Mouse (Mus musculus) stomach, embryonic 15.5 days (tissue): ENCODE measurements around the gene Iqcj. TPM values are rescaled to one million over a fixed set of nuclear protein-coding genes. Genes with fewer than 3 reads are reported as not detected.

Experiments used
- ATAC-seq: fragments of 200-750 bp; cut with Nextera tagmentation; 2 replicates; pipeline ENCODE4 v1.8.0; 2017; ENCODE audit warnings: low read depth, moderate number of reproducible peaks, moderate TSS enrichment; ENCODE audit not compliant: insufficient read depth, low FRiP score
- H3K27ac ChIP-seq: fragments of 300-500 bp; sonication (generic); 2 replicates; pipeline ENCODE4 v1.5.1; 2015; ENCODE audit warnings: mild to moderate bottlenecking, inconsistent platforms
- H3K27me3 ChIP-seq: fragments of 300-500 bp; sonication (generic); replicated peaks from 2 replicates; pipeline ENCODE4 v1.6.1; 2015; ENCODE audit warnings: inconsistent platforms
- H3K36me3 ChIP-seq: fragments of 300-500 bp; sonication (generic); 2 replicates; pipeline ENCODE4 v1.6.1; 2015; ENCODE audit warnings: inconsistent platforms
- H3K4me1 ChIP-seq: fragments of 300-500 bp; sonication (generic); 2 replicates; pipeline ENCODE4 v1.6.1; 2015; ENCODE audit warnings: inconsistent platforms
- H3K4me2 ChIP-seq: fragments of 300-500 bp; sonication (generic); 2 replicates; pipeline ENCODE4 v1.6.1; 2015; ENCODE audit warnings: mild to moderate bottlenecking, inconsistent platforms
- H3K4me3 ChIP-seq: fragments of 300-500 bp; sonication (generic); replicated peaks from 2 replicates; pipeline ENCODE4 v1.5.1; 2015; ENCODE audit warnings: inconsistent platforms
- H3K9ac ChIP-seq: fragments of 300-500 bp; sonication (generic); 2 replicates; pipeline ENCODE4 v1.6.1; 2015; ENCODE audit warnings: inconsistent platforms
- H3K9me3 ChIP-seq: fragments of 300-500 bp; sonication (generic); 2 replicates; pipeline ENCODE4 v1.6.1; 2016; ENCODE audit warnings: inconsistent platforms
- WGBS: fragments of 180-500 bp; shearing (Covaris S2); methylation state at CpG from one replicate; pipeline ENCODE4 v1.1.7; 2015; 5-methylcytosine and 5-hydroxymethylcytosine counted together
- polyA plus RNA-seq: library from polyadenylated mRNA; unstranded; fragments of >200 nt; fragmentation: Nextera tagmentation; extraction: Ambion mirVana; gene quantifications from 2 replicates; pipeline ENCODE4 v1.2.1, GENCODE M21; 2015

Iqcj gene
- polyA plus RNA-seq, 1 experiment from 2014 or later: not detected

GRCm38 (mm10) chr3:67960133-67960532 lies 68.1 kb downstream of the Iqcj start:
- Histone ChIP-seq H3K36me3 (no peaks in the 10 kb centered on the region), H3K4me2 (no peak overlapping the region), H3K27ac (no peak overlapping the region), H3K27me3 (no peaks in the 10 kb centered on the region), H3K9me3 (no peaks in the 10 kb centered on the region), H3K9ac (no peak overlapping the region), H3K4me3 (no peak overlapping the region), H3K4me1 (no peaks in the 10 kb centered on the region)
- 46% methylated on average over 3 of the region's 3 CpGs for WGBS
- ATAC-seq: no peak

GRCm38 (mm10) chr3:67960727-67961126 lies 68.7 kb downstream of the Iqcj start:
- Histone ChIP-seq H3K9ac (no peak overlapping the region), H3K4me1 (no peaks in the 10 kb centered on the region), H3K27ac (no peak overlapping the region)

GRCm38 (mm10) chr3:67961934-67962639 lies 70.1 kb downstream of the Iqcj start:
- H3K27me3 ChIP-seq: no peaks in the 10 kb centered on the region
- H3K9ac ChIP-seq: no peak overlapping the region
- H3K9me3 ChIP-seq: no peaks in the 10 kb centered on the region
- no peaks in the 10 kb centered on the region for H3K4me1 ChIP-seq
- 84% methylated on average over 6 of the region's 6 CpGs for WGBS
- no peak for ATAC-seq
- H3K4me3 ChIP-seq: no peak overlapping the region
- H3K36me3 ChIP-seq: no peaks in the 10 kb centered on the region
- H3K4me2 ChIP-seq: no peak overlapping the region
- no peak overlapping the region for H3K27ac ChIP-seq

More at GRCm38 (mm10) chr3:67960727-67961126, 68.7 kb downstream of the Iqcj start:
- Histone ChIP-seq H3K4me3 (no peak overlapping the region), H3K9me3 (no peaks in the 10 kb centered on the region), H3K36me3 (no peaks in the 10 kb centered on the region), H3K4me2 (no peak overlapping the region), H3K27me3 (no peaks in the 10 kb centered on the region)
- no peak for ATAC-seq

GRCm38 (mm10) chr3:67974340-67974998 lies 82.4 kb downstream of the Iqcj start:
- 88% methylated on average over 2 of the region's 2 CpGs for WGBS
- Histone ChIP-seq H3K4me2 (no peak overlapping the region), H3K4me3 (no peak overlapping the region), H3K36me3 (no peaks in the 10 kb centered on the region), H3K9me3 (no peaks in the 10 kb centered on the region), H3K9ac (no peak overlapping the region), H3K27me3 (no peaks in the 10 kb centered on the region), H3K4me1 (no peaks in the 10 kb centered on the region), H3K27ac (no peak overlapping the region)
- no peak for ATAC-seq

- H3K9me3 ChIP-seq: no peaks in the 10 kb centered on the region
- H3K9ac ChIP-seq: no peak overlapping the region
- H3K36me3 ChIP-seq: no peaks in the 10 kb centered on the region
- no peak overlapping the region for H3K4me3 ChIP-seq
- H3K27me3 ChIP-seq: no peaks in the 10 kb centered on the region
- ATAC-seq: no peak
- 80% methylated on average over 1 of the region's 1 CpGs for WGBS
- no peak overlapping the region for H3K4me2 ChIP-seq
- H3K4me1 ChIP-seq: no peaks in the 10 kb centered on the region
- no peak overlapping the region for H3K27ac ChIP-seq
These were observed 88.0 kb downstream of the Iqcj start for GRCm38 (mm10) chr3:67980006-67980405.

GRCm38 (mm10) chr3:67983329-67983728 lies 91.3 kb downstream of the Iqcj start:
- 47% methylated on average over 12 of the region's 12 CpGs for WGBS
- no peak overlapping the region for H3K4me2 ChIP-seq

GRCm38 (mm10) chr3:68002415-68002814 lies 110.4 kb downstream of the Iqcj start:
- 75% methylated on average over 4 of the region's 4 CpGs for WGBS

More at GRCm38 (mm10) chr3:67983329-67983728, 91.3 kb downstream of the Iqcj start:
- ATAC-seq: no peak
- Histone ChIP-seq H3K4me3 (no peak overlapping the region), H3K4me1 (no peaks in the 10 kb centered on the region), H3K9ac (no peak overlapping the region), H3K9me3 (no peaks in the 10 kb centered on the region), H3K27me3 (no peaks in the 10 kb centered on the region), H3K36me3 (no peaks in the 10 kb centered on the region), H3K27ac (no peak overlapping the region)

GRCm38 (mm10) chr3:68012342-68012741 lies 120.3 kb downstream of the Iqcj start:
- no peak overlapping the region for H3K27ac ChIP-seq
- H3K9ac ChIP-seq: no peak overlapping the region
- no peaks in the 10 kb centered on the region for H3K27me3 ChIP-seq
- no peak overlapping the region for H3K4me3 ChIP-seq
- no peak overlapping the region for H3K4me2 ChIP-seq
- ATAC-seq: no peak
- no peaks in the 10 kb centered on the region for H3K9me3 ChIP-seq
- H3K4me1 ChIP-seq: no peaks in the 10 kb centered on the region
- no peaks in the 10 kb centered on the region for H3K36me3 ChIP-seq

More at GRCm38 (mm10) chr3:68002415-68002814, 110.4 kb downstream of the Iqcj start:
- Histone ChIP-seq H3K4me2 (no peak overlapping the region), H3K36me3 (no peaks in the 10 kb centered on the region), H3K4me3 (no peak overlapping the region), H3K9ac (no peak overlapping the region), H3K27me3 (no peaks in the 10 kb centered on the region), H3K27ac (no peak overlapping the region), H3K4me1 (no peaks in the 10 kb centered on the region), H3K9me3 (no peaks in the 10 kb centered on the region)
- ATAC-seq: no peak

GRCm38 (mm10) chr3:68015786-68016185 lies 123.8 kb downstream of the Iqcj start:
- H3K4me2 ChIP-seq: no peak overlapping the region
- H3K4me1 ChIP-seq: no peaks in the 10 kb centered on the region
- H3K27me3 ChIP-seq: no peaks in the 10 kb centered on the region
- ATAC-seq: no peak
- 60% methylated on average over 1 of the region's 1 CpGs for WGBS
- H3K4me3 ChIP-seq: no peak overlapping the region
- H3K9me3 ChIP-seq: no peaks in the 10 kb centered on the region
- no peaks in the 10 kb centered on the region for H3K36me3 ChIP-seq
- no peak overlapping the region for H3K27ac ChIP-seq
- no peak overlapping the region for H3K9ac ChIP-seq

- H3K36me3 ChIP-seq: no peaks in the 10 kb centered on the region
- no peak overlapping the region for H3K4me3 ChIP-seq
- H3K4me2 ChIP-seq: no peak overlapping the region
- H3K9ac ChIP-seq: no peak overlapping the region
- 55% methylated on average over 4 of the region's 4 CpGs for WGBS
- H3K27me3 ChIP-seq: no peaks in the 10 kb centered on the region
- no peak overlapping the region for H3K27ac ChIP-seq
- no peaks in the 10 kb centered on the region for H3K9me3 ChIP-seq
- no peaks in the 10 kb centered on the region for H3K4me1 ChIP-seq
- ATAC-seq: no peak
These were observed 127.4 kb downstream of the Iqcj start for GRCm38 (mm10) chr3:68019401-68019800.

GRCm38 (mm10) chr3:68036097-68036496 lies 144.1 kb downstream of the Iqcj start:
- H3K36me3 ChIP-seq: no peaks in the 10 kb centered on the region
- no peak for ATAC-seq
- H3K9ac ChIP-seq: no peak overlapping the region
- H3K4me1 ChIP-seq: no peaks in the 10 kb centered on the region
- 51% methylated on average over 3 of the region's 3 CpGs for WGBS
- no peak overlapping the region for H3K27ac ChIP-seq
- H3K4me2 ChIP-seq: no peak overlapping the region
- no peak overlapping the region for H3K4me3 ChIP-seq
- H3K27me3 ChIP-seq: no peaks in the 10 kb centered on the region
- no peaks in the 10 kb centered on the region for H3K9me3 ChIP-seq

- Histone ChIP-seq H3K9me3 (no peaks in the 10 kb centered on the region), H3K27me3 (no peaks in the 10 kb centered on the region), H3K9ac (no peak overlapping the region), H3K4me3 (no peak overlapping the region), H3K27ac (no peak overlapping the region), H3K36me3 (no peaks in the 10 kb centered on the region), H3K4me1 (no peaks in the 10 kb centered on the region), H3K4me2 (no peak overlapping the region)
- ATAC-seq: no peak
- WGBS: 86% methylated on average over 2 of the region's 2 CpGs
These were observed 150.9 kb downstream of the Iqcj start for GRCm38 (mm10) chr3:68042951-68043350.
